Mouse (Mus musculus) stomach, postnatal 0 days (tissue): ENCODE data around the gene Rhoh. TPM values are rescaled to one million over a fixed set of nuclear protein-coding genes. Genes with fewer than 3 reads are reported as not detected.

ENCODE experiments used
- ATAC-seq: fragments of 200-750 bp; cut with Nextera tagmentation; 2 replicates; pipeline ENCODE4 v1.8.0; 2017; ENCODE audit not compliant: low FRiP score, low TSS enrichment
- DNase-seq: peaks from one replicate; pipeline ENCODE4 v3.0.0-alpha.2; 2016; ENCODE audit warnings: low spot score
- H3K27ac ChIP-seq: fragments of 300-500 bp; sonication (generic); replicated peaks from 2 replicates; pipeline ENCODE4 v1.5.1; 2014; ENCODE audit warnings: mild to moderate bottlenecking, control low read depth
- H3K27me3 ChIP-seq: fragments of 300-500 bp; sonication (generic); 2 replicates; pipeline ENCODE4 v1.6.1; 2014; ENCODE audit warnings: low read length; ENCODE audit not compliant: control insufficient read depth, insufficient read depth
- H3K36me3 ChIP-seq: fragments of 300-500 bp; sonication (generic); 2 replicates; pipeline ENCODE4 v1.6.1; 2014; ENCODE audit warnings: low read length, mixed read lengths; ENCODE audit not compliant: control insufficient read depth, insufficient read depth
- H3K4me1 ChIP-seq: fragments of 300-500 bp; sonication (generic); replicated peaks from 2 replicates; pipeline ENCODE4 v1.6.1; 2014; ENCODE audit warnings: antibody characterized with exemption; ENCODE audit not compliant: control insufficient read depth, insufficient read depth
- H3K4me2 ChIP-seq: fragments of 300-500 bp; sonication (generic); replicated peaks from 2 replicates; pipeline ENCODE4 v1.6.1; 2014; ENCODE audit warnings: low read depth, mild to moderate bottlenecking, control low read depth, moderate library complexity
- H3K4me3 ChIP-seq: fragments of 300-500 bp; sonication (generic); 2 replicates; pipeline ENCODE4 v1.5.1; 2014; ENCODE audit warnings: low read depth, low read length, control low read depth
- H3K9ac ChIP-seq: fragments of 300-500 bp; sonication (generic); 2 replicates; pipeline ENCODE4 v1.6.1; 2014; ENCODE audit warnings: mild to moderate bottlenecking, low read length, control low read depth, mixed read lengths
- H3K9me3 ChIP-seq: fragments of 300-500 bp; sonication (generic); 2 replicates; pipeline ENCODE4 v1.6.1; 2016; ENCODE audit warnings: low read length; ENCODE audit not compliant: control insufficient read depth
- CTCF ChIP-seq: IDR thresholded peaks from 2 replicates; pipeline ENCODE4 v1.5.1; 2016; ENCODE audit warnings: antibody characterized with exemption, low read depth, mild to moderate bottlenecking, moderate library complexity
- EP300 ChIP-seq: optimal IDR thresholded peaks from 2 replicates; pipeline ENCODE3; 2016; ENCODE audit warnings: antibody characterized with exemption
- WGBS: fragments of 180-500 bp; shearing (Covaris S2); extraction: QIAGEN DNeasy Blood & Tissue Kit; methylation state at CpG from one replicate; pipeline ENCODE4 v1.1.7; 2014; 5-methylcytosine and 5-hydroxymethylcytosine counted together
- polyA plus RNA-seq: library from polyadenylated mRNA; unstranded; fragments of >200 nt; fragmentation: Nextera tagmentation; extraction: Ambion mirVana; gene quantifications from 2 replicates; pipeline ENCODE4 v1.2.1, GENCODE M21; 2015

Gene Rhoh
- polyA plus RNA-seq, 1 experiment from 2014 or later = 0.51 TPM

DNA sequence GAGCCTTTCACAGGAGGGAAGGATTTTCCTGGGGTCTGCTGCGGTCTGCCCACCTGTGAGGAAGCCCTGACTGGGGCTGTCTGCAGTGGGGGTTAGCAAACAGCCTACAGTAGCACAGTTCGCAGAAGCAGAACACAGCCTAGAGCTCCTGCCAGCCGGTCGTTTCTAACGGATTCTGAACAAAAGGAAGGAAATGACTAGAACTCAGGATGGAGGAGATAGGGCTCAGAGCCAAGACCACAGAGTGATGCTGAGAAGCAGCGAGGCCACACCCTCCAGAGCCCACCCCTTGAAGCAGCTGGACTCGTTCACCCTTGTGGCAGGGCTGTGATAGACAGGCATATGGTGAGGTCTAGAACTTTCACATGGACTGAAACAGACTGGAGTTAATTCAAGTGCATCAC, 39.9 kb downstream of the Rhoh start:
- H3K4me3 ChIP-seq = no peak overlapping the region
- ATAC-seq = no peak
- 34% methylated on average over 7 of the region's 7 CpGs for WGBS

DNA sequence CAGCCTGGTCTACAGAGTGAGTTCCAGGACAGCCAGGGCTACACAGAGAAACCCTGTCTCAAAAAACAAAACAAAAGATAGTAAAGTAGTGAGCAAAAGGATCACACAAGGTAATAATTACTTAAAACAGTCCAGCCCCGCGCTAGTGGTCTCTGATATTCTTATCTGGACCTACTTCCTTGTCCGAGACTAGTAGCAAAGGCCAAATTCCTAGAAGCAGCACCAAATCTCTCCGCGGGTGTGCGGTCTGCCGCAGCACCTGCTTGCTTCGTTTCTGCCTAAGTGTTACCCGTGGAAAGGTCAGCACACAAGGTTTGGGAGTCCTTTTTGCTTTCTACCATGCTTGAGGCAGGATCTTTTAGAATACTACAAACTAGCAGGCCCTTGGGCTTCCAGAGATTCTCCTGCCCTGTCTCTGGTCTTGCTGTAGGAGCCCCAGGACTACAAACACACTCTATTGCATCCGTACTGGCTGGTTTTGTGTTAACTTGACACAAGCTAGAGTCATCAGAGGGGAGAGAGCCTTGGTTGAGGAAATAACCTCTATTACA, 40.9 kb downstream of the Rhoh start:
- Histone ChIP-seq H3K9me3 (peaks cover 8% of the 10 kb centered on the region), H3K4me3 (no peak overlapping the region), H3K36me3 (no peaks in the 10 kb centered on the region), H3K27ac (no peak overlapping the region), H3K4me1 (no peaks in the 10 kb centered on the region), H3K4me2 (no peak overlapping the region), H3K27me3 (no peaks in the 10 kb centered on the region), H3K9ac (no peak overlapping the region)
- DNase-seq = no peak
- WGBS = 93% methylated on average over 10 of the region's 10 CpGs
- no peak for ATAC-seq
- TF ChIP-seq EP300 (no peak), CTCF (no peak)

More for the DNA sequence above, 39.9 kb downstream of the Rhoh start:
- DNase-seq = no peak
- Histone ChIP-seq H3K9me3 (peaks cover 8% of the 10 kb centered on the region), H3K27ac (no peak overlapping the region), H3K36me3 (no peaks in the 10 kb centered on the region), H3K9ac (no peak overlapping the region), H3K4me2 (no peak overlapping the region), H3K27me3 (no peaks in the 10 kb centered on the region), H3K4me1 (no peaks in the 10 kb centered on the region)
- no peak for TF ChIP-seq EP300
- TF ChIP-seq CTCF = no peak

DNA sequence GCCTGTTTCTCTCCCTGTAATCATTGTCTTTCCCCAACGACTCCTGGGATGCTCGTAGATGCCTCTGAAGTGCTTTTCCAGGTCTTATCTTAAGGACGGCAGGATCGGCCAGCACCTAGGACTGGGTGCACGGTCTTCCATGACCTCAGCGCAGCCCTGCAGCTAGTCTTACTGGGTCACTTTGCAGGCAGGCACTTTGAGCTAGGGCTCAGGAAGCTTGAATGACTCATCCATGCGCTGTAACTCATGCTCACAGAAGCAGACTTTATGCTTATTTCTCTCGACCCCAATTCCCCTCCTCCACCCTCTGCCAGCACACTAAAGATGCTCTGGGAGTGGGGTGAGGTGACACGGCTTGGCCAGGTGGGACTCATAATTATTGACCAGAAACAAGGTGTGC, 41.8 kb downstream of the Rhoh start:
- Histone ChIP-seq H3K36me3 (no peaks in the 10 kb centered on the region), H3K9ac (no peak overlapping the region), H3K4me3 (no peak overlapping the region), H3K9me3 (peaks cover 8% of the 10 kb centered on the region), H3K27me3 (no peaks in the 10 kb centered on the region), H3K4me2 (no peak overlapping the region), H3K4me1 (no peaks in the 10 kb centered on the region), H3K27ac (no peak overlapping the region)
- 88% methylated on average over 9 of the region's 9 CpGs for WGBS
- TF ChIP-seq CTCF (no peak), EP300 (no peak)
- no peak for DNase-seq
- no peak for ATAC-seq

DNA sequence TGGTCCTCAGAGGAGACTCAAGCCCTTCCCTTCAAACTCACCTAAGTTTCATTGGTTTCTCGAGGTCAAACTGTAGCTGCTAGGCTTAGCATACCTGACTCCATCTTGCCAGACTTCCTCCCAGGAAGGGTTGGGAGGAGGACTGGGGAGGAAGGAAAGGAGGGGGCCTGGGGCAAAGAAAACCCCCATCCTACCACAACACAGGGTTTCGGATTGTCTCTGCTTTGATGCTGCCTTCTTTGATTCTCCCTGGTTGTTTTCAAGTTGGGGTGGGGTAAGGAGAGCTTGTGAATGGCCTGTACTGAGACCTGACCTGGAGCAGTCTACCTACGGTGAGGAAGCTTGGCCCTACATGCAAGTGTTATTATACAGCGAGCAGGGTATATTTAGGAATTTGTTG, 43.5 kb downstream of the Rhoh start:
- no peaks in the 10 kb centered on the region for H3K36me3 ChIP-seq

DNA sequence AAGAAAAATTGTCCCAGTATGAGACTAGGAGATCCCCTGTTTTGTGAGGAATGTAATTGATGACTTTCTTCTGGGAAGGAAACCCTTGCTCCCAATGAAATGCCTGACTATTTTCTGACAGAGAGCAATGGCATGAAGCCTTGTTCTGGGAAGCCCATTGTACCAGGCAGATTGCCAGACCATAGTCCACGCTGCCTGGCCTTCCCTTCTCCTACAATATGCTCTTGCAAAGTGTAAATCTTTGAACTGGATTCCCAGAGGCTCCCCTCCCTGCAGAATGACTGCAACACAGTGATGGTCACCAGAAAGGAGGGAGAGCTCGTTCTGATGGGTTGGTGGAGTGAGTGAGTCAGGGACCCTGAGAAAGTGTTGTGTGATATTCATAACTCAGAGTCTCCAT, 47.7 kb downstream of the Rhoh start:
- Histone ChIP-seq H3K4me3 (no peak overlapping the region), H3K4me2 (no peak overlapping the region), H3K27ac (no peak overlapping the region), H3K9me3 (peaks cover 8% of the 10 kb centered on the region), H3K27me3 (no peaks in the 10 kb centered on the region), H3K9ac (no peak overlapping the region), H3K36me3 (no peaks in the 10 kb centered on the region), H3K4me1 (no peaks in the 10 kb centered on the region)
- ATAC-seq = no peak
- DNase-seq = no peak
- TF ChIP-seq EP300 (no peak), CTCF (no peak)
- WGBS = 34% methylated on average over 2 of the region's 2 CpGs

More for the DNA sequence above, 43.5 kb downstream of the Rhoh start:
- H3K4me1 ChIP-seq = no peaks in the 10 kb centered on the region
- H3K27ac ChIP-seq = no peak overlapping the region
- no peak overlapping the region for H3K4me2 ChIP-seq
- H3K4me3 ChIP-seq = no peak overlapping the region
- WGBS = 85% methylated on average over 4 of the region's 4 CpGs
- H3K9me3 ChIP-seq = peaks cover 8% of the 10 kb centered on the region
- H3K27me3 ChIP-seq = no peaks in the 10 kb centered on the region
- TF ChIP-seq EP300 (no peak), CTCF (no peak)
- no peak for ATAC-seq
- H3K9ac ChIP-seq = no peak overlapping the region
- DNase-seq = no peak

DNA sequence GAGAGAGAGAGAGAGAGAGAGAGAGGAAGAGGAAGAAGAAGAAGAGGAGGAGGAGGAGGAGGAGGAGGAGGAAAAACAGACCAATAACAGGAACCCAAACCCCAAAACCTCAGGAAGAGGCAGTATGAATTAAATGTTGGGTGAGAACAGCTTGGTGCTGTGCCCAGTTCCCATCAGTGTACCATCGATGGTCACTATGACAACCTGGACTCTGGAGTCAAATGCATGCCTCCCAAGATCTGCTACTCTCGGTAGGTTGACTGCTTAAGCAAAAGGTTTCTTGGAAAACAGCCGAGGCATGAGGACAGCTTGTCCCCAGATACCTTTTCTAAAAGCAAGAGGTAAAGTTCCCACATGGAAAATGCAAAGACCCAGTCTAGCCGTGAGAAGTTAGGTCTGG, 48.3 kb downstream of the Rhoh start:
- no peaks in the 10 kb centered on the region for H3K4me1 ChIP-seq
- H3K9ac ChIP-seq = no peak overlapping the region
- peaks cover 6% of the 10 kb centered on the region for H3K9me3 ChIP-seq
- TF ChIP-seq CTCF = no peak
- no peak for TF ChIP-seq EP300
- 71% methylated on average over 4 of the region's 4 CpGs for WGBS
- DNase-seq (no peak), ATAC-seq (no peak)
- H3K36me3 ChIP-seq = no peaks in the 10 kb centered on the region
- H3K4me2 ChIP-seq = no peak overlapping the region
- H3K4me3 ChIP-seq = no peak overlapping the region
- H3K27me3 ChIP-seq = no peaks in the 10 kb centered on the region
- H3K27ac ChIP-seq = no peak overlapping the region
